Mouse (Mus musculus): ENCODE measurements around the gene Fam208a. TPM values are rescaled to one million over a fixed set of nuclear protein-coding genes. Genes with fewer than 3 reads are reported as not detected.
A peak's percentile ranks its signal among the peaks of the same experiment; 100 is the strongest.

Gene Fam208a
- polyA plus RNA-seq (2015; fragmentation: Nextera tagmentation; extraction: Ambion mirVana): 17.1 and 20.5 TPM in 2 replicates

- peak within 1 kb of the TSS; percentile 81 for H3K4me2 ChIP-seq
- peak within 1 kb of the TSS; percentile 86 for H3K9ac ChIP-seq
- ATAC-seq (ENCODE audit: insufficient number of reproducible peaks, insufficient read depth, low FRiP score, low TSS enrichment, low read depth): peak; percentile 89
- 1% methylated on average over 43 of the region's 43 CpGs for WGBS
- H3K4me3 ChIP-seq: peak within 1 kb of the TSS; percentile 57
- H3K36me3 ChIP-seq: peaks cover 40% of the 10 kb centered on the region
- no peaks in the 10 kb centered on the region for H3K27me3 ChIP-seq
- 0 out of 2 replicates have a peak, but pooled peaks cover 3% of the 10 kb centered on the region for H3K4me1 ChIP-seq
- peak within 1 kb of the TSS; percentile 98 for H3K27ac ChIP-seq
- H3K9me3 ChIP-seq: peaks cover 12% of the 10 kb centered on the region
Measured at GRCm38 (mm10) chr14:27428573-27428972, at the start of gene Fam208a. Gene Fam208a, plus strand, starts transcription at chr14:27428834.

GRCm38 (mm10) chr14:27379404-27379803, 49.2 kb upstream of the Fam208a start:
- 86% methylated on average over 12 of the region's 12 CpGs for WGBS

GRCm38 (mm10) chr14:27381459-27381858, 47.2 kb upstream of the Fam208a start:
- WGBS: 77% methylated on average over 7 of the region's 7 CpGs
- no peak overlapping the region for H3K27ac ChIP-seq
- H3K4me3 ChIP-seq: no peak overlapping the region
- no peak overlapping the region for H3K9ac ChIP-seq
- no peak overlapping the region for H3K4me2 ChIP-seq
- no peaks in the 10 kb centered on the region for H3K4me1 ChIP-seq
- H3K36me3 ChIP-seq: no peaks in the 10 kb centered on the region
- ATAC-seq (ENCODE audit: insufficient number of reproducible peaks, insufficient read depth, low FRiP score, low TSS enrichment, low read depth): no peak
- H3K27me3 ChIP-seq: no peaks in the 10 kb centered on the region
- H3K9me3 ChIP-seq: no peaks in the 10 kb centered on the region

More at GRCm38 (mm10) chr14:27379404-27379803, 49.2 kb upstream of the Fam208a start:
- ATAC-seq (ENCODE audit: insufficient number of reproducible peaks, insufficient read depth, low FRiP score, low TSS enrichment, low read depth): no peak
- Histone ChIP-seq H3K4me2 (no peak overlapping the region), H3K4me3 (no peak overlapping the region), H3K4me1 (no peaks in the 10 kb centered on the region), H3K27ac (no peak overlapping the region), H3K27me3 (no peaks in the 10 kb centered on the region), H3K36me3 (no peaks in the 10 kb centered on the region), H3K9ac (no peak overlapping the region), H3K9me3 (no peaks in the 10 kb centered on the region)

GRCm38 (mm10) chr14:27383321-27383830, 45.3 kb upstream of the Fam208a start:
- WGBS: 81% methylated on average over 5 of the region's 5 CpGs
- no peak overlapping the region for H3K4me2 ChIP-seq
- no peaks in the 10 kb centered on the region for H3K4me1 ChIP-seq
- no peaks in the 10 kb centered on the region for H3K36me3 ChIP-seq
- H3K9me3 ChIP-seq: no peaks in the 10 kb centered on the region
- ATAC-seq (ENCODE audit: insufficient number of reproducible peaks, insufficient read depth, low FRiP score, low TSS enrichment, low read depth): no peak
- H3K4me3 ChIP-seq: no peak overlapping the region
- H3K27ac ChIP-seq: no peak overlapping the region
- no peak overlapping the region for H3K9ac ChIP-seq
- H3K27me3 ChIP-seq: no peaks in the 10 kb centered on the region

- H3K9ac ChIP-seq: no peak overlapping the region
- no peaks in the 10 kb centered on the region for H3K27me3 ChIP-seq
- H3K4me1 ChIP-seq: no peaks in the 10 kb centered on the region
- no peak for ATAC-seq (ENCODE audit: insufficient number of reproducible peaks, insufficient read depth, low FRiP score, low TSS enrichment, low read depth)
- no peak overlapping the region for H3K4me3 ChIP-seq
- no peak overlapping the region for H3K27ac ChIP-seq
- WGBS: 90% methylated on average over 4 of the region's 4 CpGs
- no peaks in the 10 kb centered on the region for H3K36me3 ChIP-seq
- no peak overlapping the region for H3K4me2 ChIP-seq
- no peaks in the 10 kb centered on the region for H3K9me3 ChIP-seq
Measured at GRCm38 (mm10) chr14:27384143-27384542, 44.5 kb upstream of the Fam208a start.

- no peaks in the 10 kb centered on the region for H3K36me3 ChIP-seq
- H3K9ac ChIP-seq: no peak overlapping the region
- no peak overlapping the region for H3K27ac ChIP-seq
- no peak overlapping the region for H3K4me2 ChIP-seq
- no peaks in the 10 kb centered on the region for H3K9me3 ChIP-seq
- 0 out of 2 replicates have a peak, but pooled peaks cover 3% of the 10 kb centered on the region for H3K4me1 ChIP-seq
- ATAC-seq (ENCODE audit: insufficient number of reproducible peaks, insufficient read depth, low FRiP score, low TSS enrichment, low read depth): no peak
- no peak overlapping the region for H3K4me3 ChIP-seq
- no peaks in the 10 kb centered on the region for H3K27me3 ChIP-seq
Measured at GRCm38 (mm10) chr14:27388616-27389015, 40.0 kb upstream of the Fam208a start.

- H3K27ac ChIP-seq: no peak overlapping the region
- no peaks in the 10 kb centered on the region for H3K36me3 ChIP-seq
- 0 out of 2 replicates have a peak, but pooled peaks cover 3% of the 10 kb centered on the region for H3K4me1 ChIP-seq
- no peak overlapping the region for H3K9ac ChIP-seq
- ATAC-seq (ENCODE audit: insufficient number of reproducible peaks, insufficient read depth, low FRiP score, low TSS enrichment, low read depth): no peak
- no peak overlapping the region for H3K4me2 ChIP-seq
- H3K4me3 ChIP-seq: no peak overlapping the region
- no peaks in the 10 kb centered on the region for H3K9me3 ChIP-seq
- 77% methylated on average over 2 of the region's 2 CpGs for WGBS
- no peaks in the 10 kb centered on the region for H3K27me3 ChIP-seq
Measured at GRCm38 (mm10) chr14:27389722-27390121, 38.9 kb upstream of the Fam208a start.

- no peaks in the 10 kb centered on the region for H3K9me3 ChIP-seq
- no peak overlapping the region for H3K9ac ChIP-seq
- no peaks in the 10 kb centered on the region for H3K36me3 ChIP-seq
- H3K27ac ChIP-seq: no peak overlapping the region
- H3K4me2 ChIP-seq: no peak overlapping the region
- WGBS: 60% methylated on average over 7 of the region's 7 CpGs
- H3K27me3 ChIP-seq: no peaks in the 10 kb centered on the region
- no peak for ATAC-seq (ENCODE audit: insufficient number of reproducible peaks, insufficient read depth, low FRiP score, low TSS enrichment, low read depth)
- no peak overlapping the region for H3K4me3 ChIP-seq
- H3K4me1 ChIP-seq: 0 out of 2 replicates have a peak, but pooled peaks cover 3% of the 10 kb centered on the region
Measured at GRCm38 (mm10) chr14:27390663-27391062, 38.0 kb upstream of the Fam208a start.

- Histone ChIP-seq H3K4me1 (peaks cover 13% of the 10 kb centered on the region; the same call in 1 of the 2 replicates), H3K27me3 (no peaks in the 10 kb centered on the region), H3K9me3 (no peaks in the 10 kb centered on the region), H3K36me3 (no peaks in the 10 kb centered on the region), H3K4me3 (no peak overlapping the region), H3K27ac (no peak overlapping the region), H3K4me2 (no peak overlapping the region), H3K9ac (no peak overlapping the region)
- ATAC-seq (ENCODE audit: insufficient number of reproducible peaks, insufficient read depth, low FRiP score, low TSS enrichment, low read depth): no peak
- 62% methylated on average over 9 of the region's 9 CpGs for WGBS
Measured at GRCm38 (mm10) chr14:27391776-27392308, 36.8 kb upstream of the Fam208a start.

GRCm38 (mm10) chr14:27392660-27393059, 36.0 kb upstream of the Fam208a start:
- H3K9ac ChIP-seq: no peak overlapping the region
- ATAC-seq (ENCODE audit: insufficient number of reproducible peaks, insufficient read depth, low FRiP score, low TSS enrichment, low read depth): no peak
- H3K4me3 ChIP-seq: no peak overlapping the region
- no peak overlapping the region for H3K4me2 ChIP-seq
- H3K9me3 ChIP-seq: no peaks in the 10 kb centered on the region
- H3K36me3 ChIP-seq: no peaks in the 10 kb centered on the region
- H3K27me3 ChIP-seq: no peaks in the 10 kb centered on the region
- no peak overlapping the region for H3K27ac ChIP-seq
- peaks cover 13% of the 10 kb centered on the region; the same call in 1 of the 2 replicates for H3K4me1 ChIP-seq
- WGBS: 93% methylated on average over 2 of the region's 2 CpGs

GRCm38 (mm10) chr14:27393806-27394205, 34.8 kb upstream of the Fam208a start:
- Histone ChIP-seq H3K9ac (no peak overlapping the region), H3K9me3 (no peaks in the 10 kb centered on the region), H3K4me1 (peaks cover 14% of the 10 kb centered on the region; the same call in 1 of the 2 replicates), H3K4me3 (no peak overlapping the region), H3K4me2 (no peak overlapping the region), H3K27me3 (no peaks in the 10 kb centered on the region), H3K27ac (no peak overlapping the region), H3K36me3 (peaks cover 3% of the 10 kb centered on the region)
- 62% methylated on average over 10 of the region's 10 CpGs for WGBS
- ATAC-seq (ENCODE audit: insufficient number of reproducible peaks, insufficient read depth, low FRiP score, low TSS enrichment, low read depth): no peak

GRCm38 (mm10) chr14:27396424-27396823, 32.2 kb upstream of the Fam208a start:
- H3K9me3 ChIP-seq: no peaks in the 10 kb centered on the region
- no peaks in the 10 kb centered on the region for H3K27me3 ChIP-seq
- 61% methylated on average over 7 of the region's 7 CpGs for WGBS
- H3K4me2 ChIP-seq: no peak overlapping the region
- ATAC-seq (ENCODE audit: insufficient number of reproducible peaks, insufficient read depth, low FRiP score, low TSS enrichment, low read depth): no peak
- H3K9ac ChIP-seq: no peak overlapping the region
- peaks cover 19% of the 10 kb centered on the region for H3K4me1 ChIP-seq
- H3K36me3 ChIP-seq: peaks cover 9% of the 10 kb centered on the region
- no peak overlapping the region for H3K4me3 ChIP-seq
- H3K27ac ChIP-seq: no peak overlapping the region

Measured in embryonic facial prominence, embryonic 13.5 days (tissue).